Comparison of ENCODE assay signal across 26 mouse cellular contexts in genomic region chr1:123985324-123986024, GRCm38 (mm10). TPM values are rescaled to one million over a fixed set of nuclear protein-coding genes. Genes with fewer than 3 reads are reported as not detected.
DNase-seq lines count a peak whose midpoint lies in the region; ATAC-seq and TF ChIP-seq lines count a peak whose summit lies in the region.
"Had no signal": no experiment of that assay in that cellular context is flagged by ENCODE, and none has a peak within 500 bp of the region (broad histone marks: within the 10 kb centered on the region; RNA-seq: fewer than 3 reads in every experiment).

No protein-coding gene starts in this region.

- H3K36me3 ChIP-seq in forebrain, embryonic 13.5 days (ENCODE audit: poor library complexity, severe bottlenecking): no peaks in the 10 kb centered on the region
- H3K36me3 ChIP-seq in forebrain, embryonic 15.5 days: no peaks in the 10 kb centered on the region
- H3K36me3 ChIP-seq: G1E had no signal

- no peak for TF ChIP-seq CTCF in embryonic fibroblast, embryonic 13.5 days (IDR thresholded peaks at IDR 0.05; ENCODE audit: borderline replicate concordance, insufficient read depth, low read length)

- no peaks in the 10 kb centered on the region for H3K27me3 ChIP-seq in forebrain, embryonic 13.5 days
- no peaks in the 10 kb centered on the region for H3K27me3 ChIP-seq in forebrain, embryonic 15.5 days
- H3K27me3 ChIP-seq: CH12.LX, Patski had no signal

- no peak overlapping the region for H3K4me2 ChIP-seq in forebrain, embryonic 13.5 days
- no peak overlapping the region for H3K4me2 ChIP-seq in forebrain, embryonic 15.5 days (replicated peaks)

- no peak for TF ChIP-seq POLR2A in embryonic fibroblast, embryonic 13.5 days (IDR thresholded peaks at IDR 0.05; ENCODE audit: low read depth, low read length)

- 0 out of 2 replicates have a peak, but pooled peaks have one; percentile 55 for ATAC-seq in forebrain, embryonic 13.5 days
- ATAC-seq in forebrain, embryonic 15.5 days (replicated peaks): no peak
- ATAC-seq in frontal cortex, adult (ENCODE audit: low TSS enrichment): peak; percentile 96
- ATAC-seq: activated CD4-positive, CD25-positive, alpha-beta regulatory T cell, adult 4 months; CD4-positive, CD25-positive, alpha-beta regulatory T cell, adult 4 months; Patski had no signal

- H3K4me3 ChIP-seq in forebrain, embryonic 13.5 days: no peak overlapping the region
- H3K4me3 ChIP-seq in forebrain, embryonic 15.5 days: no peak overlapping the region
- no peak overlapping the region for H3K4me3 ChIP-seq in embryonic fibroblast, embryonic 13.5 days (ENCODE audit: insufficient read depth, low read length)

- 80% methylated on average over 2 of the region's 2 CpGs for WGBS in forebrain, embryonic 13.5 days
- WGBS in forebrain, embryonic 15.5 days: 74% methylated on average over 2 of the region's 2 CpGs

- no peak overlapping the region for H3K9ac ChIP-seq in forebrain, embryonic 13.5 days
- no peak overlapping the region for H3K9ac ChIP-seq in forebrain, embryonic 15.5 days (replicated peaks)

- no peak overlapping the region for H3K27ac ChIP-seq in forebrain, embryonic 13.5 days
- no peak overlapping the region for H3K27ac ChIP-seq in forebrain, embryonic 15.5 days (replicated peaks)
- H3K27ac ChIP-seq in embryonic fibroblast, embryonic 13.5 days (ENCODE audit: insufficient read depth, low read length): peak overlapping the region; percentile 18; the same call in 1 of the 2 replicates

- H3K9me3 ChIP-seq in forebrain, embryonic 13.5 days (replicated peaks): no peaks in the 10 kb centered on the region
- no peaks in the 10 kb centered on the region for H3K9me3 ChIP-seq in forebrain, embryonic 15.5 days

- H3K4me1 ChIP-seq in forebrain, embryonic 13.5 days: no peaks in the 10 kb centered on the region
- H3K4me1 ChIP-seq in forebrain, embryonic 15.5 days: no peaks in the 10 kb centered on the region
- no peaks in the 10 kb centered on the region for H3K4me1 ChIP-seq in embryonic fibroblast, embryonic 13.5 days (ENCODE audit: control insufficient read depth, insufficient read depth, low read length)

- DNase-seq in frontal cortex, postnatal 10 days (ENCODE audit: low spot score in 2 of 2): no peak
- DNase-seq in brain, adult 2 months (ENCODE audit: low read depth, low spot score): peak; percentile 50
- DNase-seq in right cerebral cortex, postnatal 36 days (ENCODE audit: low spot score in 2 of 2): no peak
- no peak for DNase-seq in layer of hippocampus, postnatal 10 days (ENCODE audit: low spot score in 2 of 2)
- DNase-seq: adrenal gland, adult 2 months; adrenal gland, adult 8-10 months; adrenal gland, postnatal 10 days; adrenal gland, postnatal 14 days; adrenal gland, postnatal 25 days; adrenal gland, postnatal 36 days; B cell, adult 2 months; cerebellum, adult 11 months; cerebellum, adult 11-12 months; cerebellum, adult 18-20 months had no signal

RNA-seq across cellular contexts. Expression of gene Dpp10, which starts 59.9 kb away (rescaled TPM):
- 2.9 and 3.2 TPM in 2 replicates for polyA plus RNA-seq in forebrain, embryonic 13.5 days (2015; fragmentation: Nextera tagmentation; extraction: Ambion mirVana)
- polyA plus RNA-seq in forebrain, embryonic 15.5 days (2015; fragmentation: Nextera tagmentation; extraction: Ambion mirVana): 5.8 and 6.9 TPM in 2 replicates
- polyA plus RNA-seq in embryonic fibroblast, embryonic 13.5 days (2011; ENCODE audit: insufficient read length, low read depth, missing spikeins): not detected in 2 replicates
- 10 to 100 TPM; 33.8 to 39.7 TPM for total RNA-seq in layer of hippocampus, postnatal 10 days (2021)
- total RNA-seq: CH12.LX, ES-E14, MEL had no signal
- polyA plus RNA-seq: adrenal gland, adult 2 months; C2C12; G1E had no signal
